Mouse (Mus musculus) colon, adult 2 months (tissue): Measurements from ENCODE around the gene Zfp622. TPM values are rescaled to one million over a fixed set of nuclear protein-coding genes. Genes with fewer than 3 reads are reported as not detected.

Experiments used
- polyA plus RNA-seq: library from polyadenylated mRNA; depleted of rRNA; stranded (reverse); fragments of >200 nt; gene quantifications from 2 replicates; pipeline ENCODE4 v1.2.3, GENCODE M21; 2012; rRNA removed

Gene Zfp622
- polyA plus RNA-seq, result 33.4 and 35.0 TPM in 2 replicates

GRCm38 (mm10) chr15:25984067-25984733 is at the start of gene Zfp622:
Zfp622 (plus strand) TSS chr15:25984366.

Other genes starting within 250 kb of the Zfp622 start
- 23.8 and 26.7 TPM in 2 replicates for gene Retreg1, start 141.2 kb upstream of the Zfp622 start, polyA plus RNA-seq